Mouse (Mus musculus) thymus, adult 2 months (tissue): ENCODE results near the gene Marc1.

ENCODE experiments used
- CTCF ChIP-seq: fragments of 200-500 bp; IDR thresholded peaks from 2 replicates; pipeline ENCODE4 v1.5.1; 2012; ENCODE audit warnings: mild to moderate bottlenecking, control low read depth, low read length, moderate library complexity, borderline replicate concordance; ENCODE audit not compliant: control insufficient read depth, poor library complexity, insufficient read depth; ENCODE audit errors: extremely low read depth
- POLR2A ChIP-seq: fragments of 200-500 bp; IDR thresholded peaks from 2 replicates; pipeline ENCODE4 v1.6.1; 2012; ENCODE audit warnings: mild to moderate bottlenecking, low read length, control low read depth, moderate library complexity; ENCODE audit not compliant: control insufficient read depth, poor library complexity, insufficient read depth; ENCODE audit errors: extremely low read depth

- TF ChIP-seq POLR2A (no peak), CTCF (no peak)
These were observed 58.4 kb downstream of the Marc1 start for GRCm38 (mm10) chr1:184752671-184753070.
